ENCODE assay signal across 7 mouse cellular contexts in genomic region chr14:55643060-55643907, GRCm38 (mm10). TPM values are rescaled to one million over a fixed set of nuclear protein-coding genes. Genes with fewer than 3 reads are reported as not detected.
DNase-seq lines count a peak whose midpoint lies in the region; ATAC-seq and TF ChIP-seq lines count a peak whose summit lies in the region.

Tm9sf1 (minus strand) TSS chr14:55643806.

- peak; percentile 90 for DNase-seq in adrenal gland, postnatal 14 days
- DNase-seq in embryonic facial prominence, embryonic 11.5 days (ENCODE audit: low spot score), result peak; percentile 82
- DNase-seq in heart, adult 11 months, result peak; percentile 99
- peak; percentile 91 for DNase-seq in kidney, adult 2 months
- DNase-seq in spleen, adult 2 months (ENCODE audit: low read depth in 1 of 2, low spot score in 2 of 2), result peak; percentile 69 to 76

- no peaks in the 10 kb centered on the region for H3K9me3 ChIP-seq in embryonic facial prominence, embryonic 11.5 days (replicated peaks; ENCODE audit: control insufficient read depth, low read length)
- H3K9me3 ChIP-seq in limb, embryonic 12.5 days, result no peaks in the 10 kb centered on the region
- H3K9me3 ChIP-seq in midbrain, embryonic 15.5 days, result no peaks in the 10 kb centered on the region

- H3K27me3 ChIP-seq in embryonic facial prominence, embryonic 11.5 days (ENCODE audit: control insufficient read depth, insufficient read depth, low read length), result no peaks in the 10 kb centered on the region
- no peaks in the 10 kb centered on the region for H3K27me3 ChIP-seq in kidney, adult 2 months (replicated peaks; ENCODE audit: control insufficient read depth, insufficient read depth, low read length)
- H3K27me3 ChIP-seq in limb, embryonic 12.5 days, result no peaks in the 10 kb centered on the region
- no peaks in the 10 kb centered on the region for H3K27me3 ChIP-seq in midbrain, embryonic 15.5 days (replicated peaks)
- no peaks in the 10 kb centered on the region for H3K27me3 ChIP-seq in spleen, adult 2 months (ENCODE audit: control insufficient read depth, insufficient read depth, low read length)

- WGBS in embryonic facial prominence, embryonic 11.5 days, result under 1% methylated on average over 89 of the region's 89 CpGs
- under 1% methylated on average over 89 of the region's 89 CpGs for WGBS in kidney, adult 2 months
- whole genome bisulfite sequencing in limb, embryonic 12.5 days, result under 1% methylated on average over 89 of the region's 89 CpGs
- under 1% methylated on average over 86 of the region's 89 CpGs for WGBS in midbrain, embryonic 15.5 days
- WGBS in spleen, adult 2 months, result under 1% methylated on average over 89 of the region's 89 CpGs

- H3K4me1 ChIP-seq in embryonic facial prominence, embryonic 11.5 days (ENCODE audit: control insufficient read depth, insufficient read depth, low read length), result no peaks in the 10 kb centered on the region
- peaks cover 18% of the 10 kb centered on the region for H3K4me1 ChIP-seq in kidney, adult 2 months (ENCODE audit: control insufficient read depth, insufficient read depth, low read length)
- H3K4me1 ChIP-seq in limb, embryonic 12.5 days (replicated peaks), result peaks cover 27% of the 10 kb centered on the region
- H3K4me1 ChIP-seq in midbrain, embryonic 15.5 days, result peaks cover 23% of the 10 kb centered on the region
- H3K4me1 ChIP-seq in spleen, adult 2 months (ENCODE audit: control insufficient read depth, insufficient read depth, insufficient read length), result peaks cover 11% of the 10 kb centered on the region; the same call in 1 of the 2 replicates

- TF ChIP-seq POLR2A in kidney, adult 2 months (IDR thresholded peaks at IDR 0.05; ENCODE audit: low read depth, low read length), result peak; percentile 41
- TF ChIP-seq POLR2A in spleen, adult 2 months (IDR thresholded peaks at IDR 0.05; ENCODE audit: low read depth, low read length), result peak; percentile 50

- no peak for TF ChIP-seq CTCF in kidney, adult 2 months (conservative IDR thresholded peaks at IDR 0.05; ENCODE audit: insufficient read depth, insufficient read length, low read depth, low read length)
- no peak for TF ChIP-seq CTCF in spleen, adult 2 months (IDR thresholded peaks at IDR 0.05; ENCODE audit: extremely low read depth, insufficient read depth, insufficient read length, insufficient replicate concordance)

- peak within 1 kb of the TSS; percentile 50 for H3K4me2 ChIP-seq in embryonic facial prominence, embryonic 11.5 days (ENCODE audit: low read depth, low read length)
- peak within 1 kb of the TSS; percentile 88 for H3K4me2 ChIP-seq in limb, embryonic 12.5 days
- H3K4me2 ChIP-seq in midbrain, embryonic 15.5 days, result peak within 1 kb of the TSS; percentile 70

- H3K4me3 ChIP-seq in embryonic facial prominence, embryonic 11.5 days (ENCODE audit: low read depth, low read length), result peak within 1 kb of the TSS; percentile 93
- H3K4me3 ChIP-seq in kidney, adult 2 months (ENCODE audit: insufficient read depth, low read depth, low read length), result peak within 1 kb of the TSS; percentile 98
- peak within 1 kb of the TSS; percentile 88 for H3K4me3 ChIP-seq in limb, embryonic 12.5 days (replicated peaks)
- peak within 1 kb of the TSS; percentile 87 for H3K4me3 ChIP-seq in midbrain, embryonic 15.5 days
- H3K4me3 ChIP-seq in spleen, adult 2 months (ENCODE audit: extremely low read depth, insufficient read depth, insufficient read length), result peak within 1 kb of the TSS; percentile 79

- H3K27ac ChIP-seq in embryonic facial prominence, embryonic 11.5 days (replicated peaks; ENCODE audit: low read depth, low read length), result peak within 1 kb of the TSS; percentile 95
- H3K27ac ChIP-seq in kidney, adult 2 months (ENCODE audit: insufficient read depth, low read depth, low read length), result peak within 1 kb of the TSS; percentile 99
- H3K27ac ChIP-seq in limb, embryonic 12.5 days, result peak within 1 kb of the TSS; percentile 92
- H3K27ac ChIP-seq in midbrain, embryonic 15.5 days, result peak within 1 kb of the TSS; percentile 96
- H3K27ac ChIP-seq in spleen, adult 2 months (ENCODE audit: insufficient read depth, low read length), result peak within 1 kb of the TSS; percentile 97

- H3K36me3 ChIP-seq in embryonic facial prominence, embryonic 11.5 days (replicated peaks; ENCODE audit: control insufficient read depth, insufficient read depth, low read depth, low read length), result peaks cover 2% of the 10 kb centered on the region; the same call in 1 of the 2 replicates
- no peaks in the 10 kb centered on the region for H3K36me3 ChIP-seq in kidney, adult 2 months (ENCODE audit: control insufficient read depth, insufficient read depth, low read length)
- peaks cover 52% of the 10 kb centered on the region for H3K36me3 ChIP-seq in limb, embryonic 12.5 days
- H3K36me3 ChIP-seq in midbrain, embryonic 15.5 days (replicated peaks), result peaks cover 22% of the 10 kb centered on the region
- H3K36me3 ChIP-seq in spleen, adult 2 months (ENCODE audit: control insufficient read depth, insufficient read depth, low read length), result peaks cover 6% of the 10 kb centered on the region

- peak within 1 kb of the TSS; percentile 96 for H3K9ac ChIP-seq in embryonic facial prominence, embryonic 11.5 days (replicated peaks; ENCODE audit: low read length)
- peak within 1 kb of the TSS; percentile 93 for H3K9ac ChIP-seq in limb, embryonic 12.5 days (replicated peaks)
- H3K9ac ChIP-seq in midbrain, embryonic 15.5 days, result peak within 1 kb of the TSS; percentile 85

- ATAC-seq in embryonic facial prominence, embryonic 11.5 days (replicated peaks; ENCODE audit: insufficient number of reproducible peaks, low FRiP score, low TSS enrichment, low read depth), result peak; percentile 78
- ATAC-seq in limb, embryonic 12.5 days (ENCODE audit: insufficient number of reproducible peaks, insufficient read depth, low FRiP score, low TSS enrichment, low read depth), result peak; percentile 72
- ATAC-seq in midbrain, embryonic 15.5 days (replicated peaks), result peak; percentile 92

RNA-seq across cellular contexts. Expression of gene Tm9sf1, which starts in this region (rescaled TPM):
- total RNA-seq in adrenal gland, postnatal 14 days (2021), result 68.4 and 78.5 TPM in 2 replicates
- 68.4 and 70.2 TPM in 2 replicates for polyA plus RNA-seq in embryonic facial prominence, embryonic 11.5 days (2014; fragmentation: Nextera tagmentation; extraction: Ambion mirVana)
- 109 and 110 TPM in 2 replicates for polyA plus RNA-seq in kidney, adult 2 months (2012; rRNA removed)
- polyA plus RNA-seq in limb, embryonic 12.5 days (2016; fragmentation: Nextera tagmentation; extraction: Ambion mirVana), result 96.1 and 96.7 TPM in 2 replicates
- 63.0 and 65.0 TPM in 2 replicates for polyA plus RNA-seq in midbrain, embryonic 15.5 days (2015; fragmentation: Nextera tagmentation; extraction: Ambion mirVana)
- 44.6 and 45.1 TPM in 2 replicates for polyA plus RNA-seq in spleen, adult 2 months (2012; rRNA removed)

Comparison
In these comparisons a context has a peak if more than half of its experiments do, and no peak if none do; other contexts are left out.
1. Peak in every context shown above with its lines: DNase-seq, ATAC-seq, H3K4me3 ChIP-seq and H3K27ac ChIP-seq.